Mouse (Mus musculus) embryo, embryonic 9.5 days (tissue): ENCODE measurements at regions not wholly inside any gene's neighbourhood (a gene's known extent, or its start where the extent isn't known, plus 50 kb on each side); places are given as distances from the start of the nearest gene placed in this dataset.
A peak's percentile ranks its signal among the peaks of the same experiment; 100 is the strongest.
"Not testable (repeated sequence)": the region's sequence is repeated elsewhere in the genome, so short reads cannot be mapped to it uniquely, and the experiment has no call there.

Experiments used
- DNase-seq: peaks from one replicate; pipeline ENCODE4 v3.0.0-alpha.2; 2017; ENCODE audit errors: extremely low spot score

DNA sequence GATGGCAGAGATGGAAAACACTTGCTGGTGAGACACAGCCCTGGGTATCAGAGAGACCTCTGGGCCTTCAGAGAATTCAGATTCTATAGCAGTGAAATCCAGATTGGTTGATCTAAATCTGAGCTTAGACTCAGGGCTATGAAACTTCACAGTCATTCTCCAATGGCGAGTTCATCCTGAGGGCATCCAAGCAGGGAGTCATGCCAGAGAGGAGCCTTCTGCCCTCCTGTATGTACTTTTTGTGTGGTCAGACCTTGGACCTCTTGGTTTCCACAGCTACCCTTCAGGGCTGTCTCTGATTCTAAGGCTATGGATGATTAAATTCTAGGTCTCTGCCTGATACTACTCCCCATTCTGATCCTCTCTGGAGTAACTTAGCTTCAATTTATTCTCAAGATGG, 122.0 kb upstream of the Mettl15 start:
- no peak for DNase-seq

DNA sequence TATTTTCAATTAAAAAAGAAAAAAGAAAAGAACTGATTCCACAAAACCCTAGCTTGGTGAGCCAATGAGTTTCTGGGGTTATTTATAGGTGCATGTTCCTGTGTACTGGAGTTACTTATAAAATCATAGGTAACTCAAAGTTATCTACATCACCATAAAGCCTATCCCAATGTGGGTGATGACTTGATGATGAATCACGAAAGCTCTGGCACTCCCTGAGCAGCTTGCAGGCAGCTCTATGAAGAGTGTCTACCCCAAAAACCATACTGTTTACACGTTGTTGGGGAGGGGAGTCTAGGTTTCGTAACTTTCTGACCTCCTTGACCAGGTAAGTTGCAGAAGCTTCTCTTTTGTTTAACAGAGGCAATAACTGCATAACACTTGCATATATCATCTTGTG, 123.7 kb upstream of the Mettl15 start:
- no peak for DNase-seq

DNA sequence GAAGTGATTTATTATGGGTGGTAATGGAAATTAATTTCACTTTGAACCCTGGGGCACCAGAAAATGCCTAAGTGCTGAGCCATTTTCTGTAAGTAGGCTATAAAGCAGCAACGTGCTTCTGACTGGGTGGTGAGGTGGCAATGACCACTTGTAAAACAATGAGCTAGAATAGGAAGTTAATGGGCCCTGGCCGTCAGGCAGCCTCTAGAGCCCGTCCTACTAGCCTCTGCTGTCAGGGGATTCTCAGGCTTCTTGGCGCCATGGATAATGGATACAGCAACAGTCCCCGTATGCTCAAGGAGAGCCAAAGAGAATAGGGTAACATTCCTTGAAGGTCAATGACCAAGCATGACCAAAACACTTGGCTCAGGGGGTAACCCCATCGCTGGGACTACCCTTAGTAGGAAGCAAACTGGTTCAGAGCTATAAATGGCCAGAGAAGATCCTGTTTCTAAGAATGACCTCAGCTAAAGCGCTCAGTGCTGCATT, 126.1 kb upstream of the Mettl15 start:
- DNase-seq, result no peak

DNA sequence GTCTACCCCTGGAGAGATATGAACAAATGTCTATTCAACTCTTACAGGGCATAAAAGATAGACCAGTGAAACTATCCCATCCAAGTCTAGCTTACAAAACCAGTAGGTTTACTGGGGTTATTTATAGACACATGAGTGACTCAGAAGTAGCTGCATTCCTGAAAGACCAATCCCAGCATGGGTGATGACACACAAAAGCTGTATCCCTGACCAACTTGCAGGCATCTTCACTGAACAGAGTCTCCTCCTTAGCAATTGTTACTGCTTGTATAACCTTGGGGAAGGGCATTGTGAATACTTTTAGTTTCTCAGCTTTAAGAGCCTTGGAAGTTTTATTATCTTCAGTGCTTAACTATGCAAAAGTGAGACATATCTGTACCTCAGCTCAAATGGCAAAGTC, 139.6 kb upstream of the Mettl15 start:
- no peak for DNase-seq

DNA sequence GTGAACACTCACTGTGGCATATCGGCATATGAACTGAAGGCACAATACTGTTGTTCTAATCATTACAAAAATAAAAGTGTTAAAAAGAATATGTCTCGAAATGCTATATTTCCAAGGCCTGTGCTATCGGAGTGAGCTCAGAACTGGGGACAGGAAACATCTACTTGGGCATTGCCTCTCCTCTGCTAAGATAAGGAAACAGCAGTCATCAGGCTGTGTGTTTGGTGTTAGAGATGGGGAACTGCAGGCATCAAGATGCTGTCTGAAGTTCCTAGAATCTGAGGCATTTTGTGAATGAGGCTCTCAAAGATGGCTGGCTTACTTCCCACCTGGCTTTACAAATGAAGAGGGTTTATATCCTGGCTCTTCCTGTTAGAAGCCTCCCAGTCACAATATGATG, 150.6 kb upstream of the Mettl15 start:
- no peak for DNase-seq

DNA sequence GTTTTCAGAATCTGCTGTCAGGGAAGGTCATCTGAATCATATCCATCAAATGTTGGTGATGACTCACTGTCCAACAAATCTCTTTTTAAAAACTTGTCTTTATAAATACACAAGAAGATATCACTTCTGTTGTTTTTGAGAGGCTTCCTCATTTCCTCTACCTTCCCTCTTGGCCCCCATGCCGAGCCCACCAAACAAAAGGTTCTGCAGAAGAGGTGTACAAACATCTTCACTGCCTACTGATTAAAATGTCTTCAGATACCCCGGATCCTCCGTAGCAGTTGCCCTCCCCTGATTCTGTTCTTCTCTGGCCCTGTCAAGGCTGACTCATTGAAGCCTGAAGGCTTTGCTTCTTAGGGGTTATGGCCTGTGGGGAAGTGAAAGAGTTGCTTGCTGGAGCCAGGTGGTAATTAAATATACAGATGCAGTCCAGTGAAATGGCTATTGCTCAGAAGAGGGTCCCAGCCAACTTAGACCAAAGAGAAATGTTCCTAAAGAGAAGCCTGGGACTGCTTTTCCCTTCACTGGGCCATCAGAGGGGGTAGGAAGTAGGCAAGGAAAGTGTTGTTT, 162.1 kb upstream of the Mettl15 start:
- DNase-seq, result no peak

DNA sequence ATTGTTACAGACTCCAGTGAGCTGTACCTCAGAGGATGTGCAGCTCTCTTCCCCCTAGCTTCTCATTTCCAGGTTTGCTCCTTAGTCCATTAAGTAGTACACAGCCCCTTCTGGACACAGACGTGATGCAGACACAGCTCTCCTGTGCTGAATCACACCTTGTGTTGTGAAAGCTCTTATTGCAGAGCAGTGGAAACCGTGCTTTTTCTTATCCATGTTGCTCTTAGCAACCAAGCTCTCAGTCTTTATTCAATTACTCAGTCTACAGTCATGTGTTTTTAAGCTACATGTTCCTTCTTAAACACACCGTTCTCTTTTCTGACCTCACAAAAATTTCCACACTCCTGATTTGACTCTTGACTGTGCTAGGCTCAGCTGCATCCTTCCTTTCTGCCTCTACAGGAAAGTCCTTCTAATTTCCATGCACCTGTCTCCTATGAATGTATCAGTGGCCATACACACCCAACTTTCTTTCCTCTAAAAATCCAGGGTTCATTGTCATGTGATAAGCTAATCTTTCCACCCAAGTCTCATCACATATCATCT, 163.0 kb upstream of the Mettl15 start:
- DNase-seq, result no peak

DNA sequence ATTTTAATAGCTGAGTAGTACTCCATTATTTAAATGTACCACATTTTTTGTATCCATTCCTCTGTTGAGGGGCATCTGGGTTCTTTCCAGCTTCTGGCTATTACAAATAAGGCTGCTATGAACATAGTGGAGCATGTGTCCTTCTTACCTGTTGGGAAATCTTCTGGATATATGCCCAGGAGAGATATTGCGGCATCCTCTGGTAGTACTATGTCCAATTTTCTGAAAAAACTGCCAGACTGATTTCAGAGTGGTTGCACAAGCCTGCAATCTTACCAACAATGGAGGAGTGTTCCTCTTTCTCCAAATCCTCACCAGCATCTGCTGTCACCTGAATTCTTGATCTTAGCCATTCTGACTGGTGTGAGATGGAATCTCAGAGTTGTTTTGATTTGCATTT, 181.7 kb upstream of the Mettl15 start:
- DNase-seq, result not testable (repeated sequence)

DNA sequence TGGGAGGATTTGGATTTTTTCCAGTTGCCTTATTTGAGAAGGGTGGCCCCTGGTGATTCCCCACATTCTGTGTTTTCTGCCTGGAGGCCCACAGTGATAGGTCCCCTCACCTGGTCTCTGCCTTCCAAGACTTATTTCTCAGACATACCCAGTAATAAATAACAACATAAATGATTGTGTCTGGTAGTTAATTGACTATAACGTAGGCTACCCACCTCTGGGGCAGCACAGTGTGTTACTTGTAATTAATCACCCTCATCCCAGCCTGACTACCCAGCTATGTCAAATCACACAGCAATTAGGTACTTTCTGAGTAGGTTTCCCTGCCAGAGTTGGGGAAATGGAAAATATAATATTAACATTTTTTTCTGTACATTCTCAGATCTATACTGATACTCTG, 190.2 kb upstream of the Bdnf start:
- DNase-seq, result no peak

DNA sequence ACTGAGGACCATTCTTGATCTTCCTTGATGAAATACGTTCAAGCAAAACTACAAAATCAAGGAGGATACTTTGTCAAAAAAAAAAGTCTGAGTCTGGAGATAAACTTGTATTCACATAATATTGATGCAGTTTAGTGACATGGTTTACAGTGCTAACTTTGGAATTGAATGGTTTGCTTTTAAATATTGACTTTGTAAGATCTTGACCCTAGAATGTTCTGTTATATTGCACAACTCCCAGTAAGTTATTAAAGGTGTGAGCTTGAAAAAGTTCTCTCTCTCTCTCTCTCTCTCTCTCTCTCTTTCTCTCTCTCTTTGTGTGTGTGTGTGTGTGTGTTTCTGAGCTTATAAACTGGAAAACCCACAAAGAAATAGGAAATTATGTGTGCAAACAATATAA, 186.9 kb upstream of the Bdnf start:
- no peak for DNase-seq

DNA sequence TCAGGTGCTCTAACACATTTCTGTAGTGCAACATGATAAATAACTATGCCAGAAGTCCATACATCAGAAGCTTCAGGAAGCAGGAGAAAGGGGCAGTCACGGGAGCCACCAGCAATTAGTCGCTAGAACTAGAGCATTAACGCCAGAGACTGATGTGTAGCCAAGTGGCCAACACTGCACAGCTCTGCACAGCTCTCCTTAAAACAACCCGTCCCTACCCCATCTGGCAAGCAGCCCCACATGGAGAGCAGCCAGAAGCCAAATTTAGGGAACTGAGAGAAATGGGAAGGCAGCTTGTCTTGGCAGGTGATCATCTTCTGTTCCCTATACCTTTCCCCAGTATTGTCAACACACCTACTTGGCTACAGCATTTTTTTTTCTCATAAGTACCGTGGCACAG, 172.3 kb upstream of the Bdnf start:
- no peak for DNase-seq

DNA sequence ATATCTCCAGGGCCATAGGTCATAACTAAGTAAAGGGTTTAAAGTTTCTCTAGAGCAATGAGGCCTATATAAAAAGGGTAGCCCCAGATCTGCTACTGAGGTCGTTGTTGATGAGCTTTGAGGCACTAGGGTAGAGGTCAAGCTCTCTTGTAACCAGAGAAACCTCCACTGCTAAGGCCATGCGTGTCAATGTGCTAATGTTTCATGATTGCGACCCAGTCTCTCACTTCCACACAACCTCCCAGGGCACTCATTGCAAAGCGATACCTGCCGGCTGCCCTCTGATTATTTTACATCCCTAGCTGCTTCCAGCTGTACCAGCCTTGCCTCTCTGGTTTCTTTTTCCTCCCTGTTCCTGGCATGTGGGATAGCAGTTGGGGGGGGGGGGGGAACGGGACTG, 169.6 kb upstream of the Bdnf start:
- peak; percentile 13 for DNase-seq

DNA sequence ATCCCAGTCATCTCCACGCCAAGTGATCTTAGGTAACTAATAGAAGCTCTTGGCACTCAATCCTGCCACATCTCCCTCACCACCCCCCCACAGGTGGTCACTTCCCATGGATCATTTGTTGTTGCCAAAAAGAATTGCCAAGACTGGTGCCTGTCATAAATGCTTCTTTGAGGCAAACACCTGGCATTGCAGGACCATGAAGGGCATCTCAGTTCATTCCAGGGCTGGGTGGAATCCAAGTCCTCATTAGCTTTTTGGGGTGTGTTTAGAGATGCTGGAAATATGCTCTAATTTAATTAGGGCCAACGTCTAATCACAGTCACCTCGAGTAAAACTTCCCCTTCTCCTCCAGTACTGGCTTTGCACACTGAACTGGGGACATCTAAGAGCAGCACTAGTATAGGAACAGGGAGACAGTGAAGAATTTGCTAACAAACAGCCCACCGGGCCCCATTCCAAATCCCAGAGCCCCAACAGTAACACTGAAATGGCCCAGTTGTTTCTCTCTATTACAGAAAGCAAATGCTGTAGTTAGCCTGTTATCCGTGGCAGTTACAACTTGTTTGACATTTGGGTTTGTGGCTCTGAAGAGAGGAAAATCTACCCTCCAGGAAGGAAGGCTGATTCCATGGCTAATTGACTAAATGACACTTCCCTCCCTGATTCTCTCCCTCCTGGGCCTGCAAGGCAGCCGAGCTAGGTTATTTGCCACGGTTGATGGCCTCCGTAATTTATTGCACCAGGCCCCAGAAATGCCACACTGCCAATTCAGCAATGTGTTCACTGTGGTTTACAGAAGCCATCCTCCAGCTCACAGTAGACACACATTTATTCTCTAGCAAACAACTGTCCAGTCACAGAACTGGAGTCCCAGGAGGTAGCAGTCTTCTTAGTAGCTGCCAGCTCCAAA, 164.2 kb upstream of the Bdnf start:
- DNase-seq, result peak; percentile 14

DNA sequence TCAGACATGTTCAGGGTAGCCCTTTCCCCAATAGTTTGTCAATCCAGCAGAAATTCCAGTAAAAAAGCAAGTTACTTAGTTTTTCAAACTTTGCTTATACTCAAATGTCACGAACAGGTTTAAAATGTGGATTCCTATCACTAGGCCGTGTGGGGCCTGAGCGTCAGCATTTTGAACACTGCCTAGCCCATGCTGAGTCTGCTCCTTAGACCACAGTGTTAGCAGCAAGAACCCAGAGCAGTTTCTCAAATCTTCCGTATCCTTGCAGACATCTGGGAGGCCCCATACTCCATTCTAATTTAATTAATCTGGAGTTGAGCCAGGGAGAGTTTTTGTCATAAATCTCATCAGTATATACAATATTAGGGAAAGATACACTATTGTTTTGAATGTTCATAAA, 163.4 kb upstream of the Bdnf start:
- no peak for DNase-seq

DNA sequence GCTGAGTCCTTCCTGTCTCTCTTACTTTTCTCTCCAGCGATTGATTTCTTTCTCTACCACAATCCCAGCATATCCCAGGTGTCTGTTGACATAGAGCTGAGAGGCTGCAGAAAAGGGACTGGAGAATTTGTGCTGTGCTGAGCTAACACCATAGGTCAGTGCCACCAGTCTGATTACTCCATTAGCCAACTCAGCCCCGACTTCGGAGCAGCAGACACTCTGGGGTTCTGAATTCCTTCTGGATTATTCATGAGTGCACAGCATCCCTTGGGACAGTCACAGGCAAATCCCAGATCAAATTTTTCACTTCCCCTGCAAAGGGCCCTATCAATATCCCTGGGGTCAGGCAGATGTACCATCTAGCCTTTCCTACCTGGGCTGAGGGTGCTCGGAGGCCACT, 155.2 kb upstream of the Bdnf start:
- no peak for DNase-seq

DNA sequence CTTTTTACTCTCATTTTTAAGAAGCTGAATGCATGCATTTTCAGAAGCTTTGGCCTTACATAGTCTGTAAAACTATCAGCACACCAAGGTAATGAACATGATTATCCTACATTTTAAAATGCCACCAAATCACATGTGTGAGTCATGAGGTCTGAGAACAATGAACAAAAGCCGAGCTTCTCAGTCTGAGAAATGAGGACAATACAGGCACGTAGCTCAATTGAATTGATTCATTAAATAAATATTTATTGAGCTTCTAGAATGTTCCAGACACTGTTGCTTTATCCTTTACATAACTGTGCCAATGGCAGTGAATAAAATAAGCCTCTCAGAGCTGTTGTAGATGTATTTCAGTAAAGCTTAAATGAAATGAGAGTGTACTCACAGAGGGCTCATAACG, 154.0 kb upstream of the Bdnf start:
- DNase-seq, result no peak

DNA sequence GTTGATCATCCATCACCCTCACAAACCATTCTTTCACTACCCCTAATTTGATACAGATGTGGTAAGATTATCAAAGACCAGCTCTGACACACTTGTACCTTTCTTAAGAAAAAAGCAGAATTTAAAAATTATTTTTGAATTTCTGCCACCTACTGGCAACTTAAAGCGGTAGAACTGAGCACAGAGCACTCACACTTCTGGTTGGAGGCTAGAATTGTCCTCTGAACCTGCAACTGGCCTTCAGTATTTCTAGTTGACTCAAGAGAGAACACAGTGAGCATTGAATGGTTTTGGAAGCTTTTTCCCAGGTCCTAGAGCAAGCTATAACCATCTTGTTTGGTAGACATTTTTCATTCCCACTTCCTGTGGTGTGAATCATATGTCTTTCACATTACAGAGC, 135.0 kb upstream of the Bdnf start:
- no peak for DNase-seq

DNA sequence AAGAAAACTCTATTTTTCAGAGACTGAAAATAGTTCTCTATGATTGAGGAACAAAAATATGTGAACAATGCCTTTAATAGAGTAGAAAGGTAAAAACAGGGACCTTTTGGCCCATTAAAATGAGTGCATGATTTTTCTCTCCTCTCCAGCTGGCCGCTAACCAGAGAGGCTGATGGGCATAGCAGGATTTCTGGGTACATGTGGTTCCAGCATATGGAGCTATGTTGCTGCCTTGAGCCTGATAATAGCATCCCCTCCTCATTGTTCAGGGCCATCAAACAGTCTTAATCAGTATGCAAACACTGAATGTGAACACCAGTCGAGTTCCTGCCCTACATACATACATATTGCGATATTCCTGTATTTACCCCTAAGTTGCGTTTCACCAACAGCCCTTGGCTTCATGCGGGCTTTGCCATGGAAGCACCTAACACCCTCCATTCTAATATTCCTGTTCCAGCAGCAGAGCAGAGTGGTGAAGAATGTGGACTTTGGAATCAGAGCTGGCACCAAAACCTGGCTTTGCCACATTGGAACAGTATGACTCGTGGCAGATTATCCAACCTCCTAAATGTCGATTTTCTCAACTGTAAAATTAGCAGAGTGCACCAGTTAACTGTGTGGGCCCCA, 127.9 kb upstream of the Bdnf start:
- no peak for DNase-seq

DNA sequence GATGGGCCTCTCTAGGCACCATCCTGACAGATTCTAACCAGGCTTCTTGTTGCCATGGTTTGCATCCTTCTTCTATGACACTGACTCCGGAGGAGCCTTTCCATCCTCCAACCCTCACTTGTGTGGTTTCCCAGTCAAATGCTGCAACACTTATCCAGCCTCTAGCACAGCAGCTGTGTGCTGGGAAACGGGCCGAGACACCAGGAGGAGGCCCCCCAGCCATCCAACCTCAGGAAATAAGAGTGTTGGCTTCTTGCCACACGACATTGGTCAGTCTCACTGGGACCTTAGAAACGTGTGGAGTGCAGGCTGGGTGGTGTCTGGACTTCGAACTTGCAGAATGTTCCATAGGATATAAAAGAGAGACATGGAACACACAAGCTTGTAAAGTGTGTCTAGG, 119.9 kb upstream of the Bdnf start:
- DNase-seq, result no peak

DNA sequence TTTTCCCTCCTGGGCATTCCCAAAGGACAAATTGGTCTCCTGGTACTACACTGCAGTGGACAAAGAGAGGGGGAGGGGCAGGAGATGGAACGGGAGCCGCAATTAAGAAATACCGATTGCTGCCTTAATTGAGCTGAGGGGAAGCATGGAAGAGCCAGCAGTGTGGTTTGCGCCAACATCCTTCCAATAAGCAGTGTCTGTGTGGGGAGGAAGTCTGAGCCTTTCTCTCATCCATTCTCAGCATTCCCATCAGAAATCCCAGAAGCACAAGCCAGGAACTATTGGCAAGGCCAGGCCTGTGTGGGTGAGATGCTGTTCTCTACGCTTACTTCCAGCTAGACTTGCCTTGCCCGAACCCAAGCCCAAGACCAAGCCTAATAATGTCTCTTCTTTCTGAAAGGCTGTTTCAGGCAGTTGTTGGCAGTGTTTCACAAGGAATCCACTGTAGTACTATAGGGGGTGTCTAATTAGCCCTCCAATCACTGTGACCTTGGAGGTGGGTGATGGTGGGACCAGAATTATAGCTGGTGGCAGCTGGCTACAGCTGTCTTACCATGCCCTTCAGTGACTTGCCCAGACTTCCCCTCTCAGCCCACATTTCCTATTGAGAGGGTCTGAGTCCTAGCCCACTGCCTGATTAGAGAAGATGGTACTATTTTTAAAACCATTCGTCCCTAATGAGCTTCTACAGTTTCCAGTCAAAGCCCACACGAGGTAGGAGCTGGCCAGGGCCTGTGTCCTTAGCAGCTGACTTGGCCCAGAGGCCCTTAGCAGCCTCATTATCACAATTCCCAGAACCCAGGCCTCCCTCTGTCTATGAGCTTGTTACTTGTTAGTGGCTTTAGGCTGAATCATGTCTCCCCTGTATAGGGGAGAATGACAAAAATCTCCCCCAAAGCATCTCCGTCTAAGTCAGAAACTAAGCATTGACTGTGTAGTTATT, 115.1 kb upstream of the Bdnf start:
- no peak for DNase-seq

DNA sequence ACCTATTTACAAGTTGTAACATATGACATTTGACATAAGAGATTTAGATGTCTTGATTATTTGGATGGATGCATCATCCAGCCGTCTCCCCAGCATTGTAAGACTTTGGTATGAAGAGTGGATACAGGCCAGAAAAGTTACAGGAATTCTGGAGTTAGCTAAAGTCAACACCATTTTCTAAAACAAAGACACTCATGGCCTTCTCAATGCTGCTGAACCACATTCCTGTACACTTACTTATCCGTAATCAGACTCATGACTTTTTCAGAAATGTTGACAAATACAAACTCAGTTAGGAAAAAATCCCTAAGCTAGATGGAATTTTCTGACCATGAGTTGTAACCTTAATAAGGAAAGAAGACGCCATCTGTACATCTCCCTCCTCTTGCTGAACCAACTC, 111.5 kb upstream of the Bdnf start:
- no peak for DNase-seq

DNA sequence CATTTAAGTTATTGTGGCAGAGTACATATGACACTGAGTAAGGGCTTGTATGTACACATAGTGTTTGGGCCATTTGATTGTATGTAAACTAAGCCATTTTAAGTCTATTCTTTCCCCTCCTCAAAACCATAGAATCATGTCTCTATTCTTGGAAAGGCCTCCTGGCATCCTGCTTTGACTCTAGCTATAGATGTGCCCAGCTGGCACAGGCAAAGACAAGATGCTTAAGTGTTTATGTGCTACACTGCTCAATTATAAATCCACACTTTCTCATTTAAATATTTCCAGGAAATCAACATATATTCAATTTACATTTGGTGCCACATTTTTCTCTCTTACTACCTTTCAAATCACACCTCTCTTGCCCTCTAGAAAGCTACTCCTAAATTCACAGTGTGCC, 97.6 kb upstream of the Bdnf start:
- no peak for DNase-seq
